Mouse (Mus musculus) forebrain, embryonic 15.5 days (tissue): ENCODE measurements around the gene Arid5b. TPM values are rescaled to one million over a fixed set of nuclear protein-coding genes. Genes with fewer than 3 reads are reported as not detected.

ENCODE experiments used
- ATAC-seq: fragments of 200-750 bp; cut with Nextera tagmentation; replicated peaks from 2 replicates; pipeline ENCODE4 v1.8.0; 2017; ENCODE audit warnings: mild to moderate bottlenecking, moderate TSS enrichment, moderate library complexity
- H3K27ac ChIP-seq: fragments of 300-500 bp; sonication (generic); replicated peaks from 2 replicates; pipeline ENCODE4 v1.5.1; 2015; ENCODE audit warnings: mild to moderate bottlenecking, inconsistent platforms
- H3K27me3 ChIP-seq: fragments of 300-500 bp; sonication (generic); 2 replicates; pipeline ENCODE4 v1.6.1; 2015; ENCODE audit warnings: inconsistent platforms
- H3K36me3 ChIP-seq: fragments of 300-500 bp; sonication (generic); 2 replicates; pipeline ENCODE4 v1.6.1; 2015; ENCODE audit warnings: mild to moderate bottlenecking, inconsistent platforms
- H3K4me1 ChIP-seq: fragments of 300-500 bp; sonication (generic); 2 replicates; pipeline ENCODE4 v1.6.1; 2015; ENCODE audit warnings: inconsistent platforms
- H3K4me2 ChIP-seq: fragments of 300-500 bp; sonication (generic); replicated peaks from 2 replicates; pipeline ENCODE4 v1.6.1; 2015; ENCODE audit warnings: mild to moderate bottlenecking, inconsistent platforms
- H3K4me3 ChIP-seq: fragments of 300-500 bp; sonication (generic); 2 replicates; pipeline ENCODE4 v1.5.1; 2015; ENCODE audit warnings: mild to moderate bottlenecking, inconsistent platforms
- H3K9ac ChIP-seq: fragments of 300-500 bp; sonication (generic); replicated peaks from 2 replicates; pipeline ENCODE4 v1.6.1; 2015; ENCODE audit warnings: mild to moderate bottlenecking, inconsistent platforms
- H3K9me3 ChIP-seq: fragments of 300-500 bp; sonication (generic); 2 replicates; pipeline ENCODE4 v1.6.1; 2016; ENCODE audit warnings: inconsistent platforms
- WGBS: fragments of 180-500 bp; shearing (Covaris S2); methylation state at CpG from one replicate; pipeline ENCODE4 v1.1.7; 2015; ENCODE audit warnings: mixed read lengths; 5-methylcytosine and 5-hydroxymethylcytosine counted together
- polyA plus RNA-seq: library from polyadenylated mRNA; unstranded; fragments of >200 nt; fragmentation: Nextera tagmentation; extraction: Ambion mirVana; gene quantifications from 2 replicates; pipeline ENCODE4 v1.2.1, GENCODE M21; 2015

The Arid5b gene
- polyA plus RNA-seq = 14.4 and 15.1 TPM in 2 replicates

- no peaks in the 10 kb centered on the region for H3K36me3 ChIP-seq
- H3K4me2 ChIP-seq = peak within 1 kb of the TSS; percentile 97
- H3K27ac ChIP-seq = peak within 1 kb of the TSS; percentile 91
- no peaks in the 10 kb centered on the region for H3K9me3 ChIP-seq
- peak within 1 kb of the TSS; percentile 55 for H3K9ac ChIP-seq
- no peaks in the 10 kb centered on the region for H3K27me3 ChIP-seq
- no peak for ATAC-seq
- 0% methylated on average over 24 of the region's 24 CpGs for WGBS
- H3K4me1 ChIP-seq = peaks cover 57% of the 10 kb centered on the region
- peak within 1 kb of the TSS; percentile 70 for H3K4me3 ChIP-seq
Observed at GRCm38 (mm10) chr10:68278632-68279361, at the start of gene Arid5b. Arid5b (minus strand) TSS chr10:68278740.

DNA sequence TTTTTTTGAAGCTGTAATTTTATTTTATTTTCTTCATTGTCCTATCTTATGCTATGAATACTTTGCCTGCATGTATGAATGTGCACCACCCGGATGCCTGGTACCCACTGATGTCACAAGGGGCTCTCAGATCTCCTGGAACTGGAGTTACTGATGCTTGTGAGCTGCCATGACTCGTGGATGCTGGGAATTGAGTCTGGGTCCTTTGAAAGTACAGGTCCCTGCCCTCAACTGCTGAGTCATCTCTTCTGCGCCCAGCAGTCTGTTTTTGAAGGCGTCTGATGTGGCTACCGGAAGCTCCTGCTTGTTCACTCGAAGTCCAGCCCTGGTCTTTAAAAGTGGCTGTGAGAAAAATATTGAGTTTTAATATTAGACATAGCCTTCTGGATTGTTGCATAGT, 46.8 kb upstream of the Arid5b start:
- Histone ChIP-seq H3K27ac (no peak overlapping the region), H3K9me3 (no peaks in the 10 kb centered on the region), H3K4me3 (no peak overlapping the region), H3K36me3 (no peaks in the 10 kb centered on the region), H3K4me1 (no peaks in the 10 kb centered on the region), H3K27me3 (no peaks in the 10 kb centered on the region), H3K4me2 (no peak overlapping the region), H3K9ac (no peak overlapping the region)
- WGBS = 87% methylated on average over 6 of the region's 6 CpGs
- ATAC-seq = no peak

GRCm38 (mm10) chr10:68324061-68324460, 45.5 kb upstream of the Arid5b start:
- no peak overlapping the region for H3K4me2 ChIP-seq
- H3K9ac ChIP-seq = no peak overlapping the region
- ATAC-seq = no peak
- no peaks in the 10 kb centered on the region for H3K36me3 ChIP-seq
- H3K4me3 ChIP-seq = no peak overlapping the region
- no peak overlapping the region for H3K27ac ChIP-seq
- WGBS = 72% methylated on average over 11 of the region's 11 CpGs
- H3K9me3 ChIP-seq = no peaks in the 10 kb centered on the region
- no peaks in the 10 kb centered on the region for H3K27me3 ChIP-seq
- no peaks in the 10 kb centered on the region for H3K4me1 ChIP-seq

- Histone ChIP-seq H3K27me3 (no peaks in the 10 kb centered on the region), H3K4me1 (no peaks in the 10 kb centered on the region), H3K4me2 (no peak overlapping the region), H3K36me3 (no peaks in the 10 kb centered on the region), H3K27ac (no peak overlapping the region), H3K9ac (no peak overlapping the region), H3K4me3 (no peak overlapping the region), H3K9me3 (no peaks in the 10 kb centered on the region)
- ATAC-seq = no peak
- 86% methylated on average over 3 of the region's 3 CpGs for WGBS
Observed at GRCm38 (mm10) chr10:68323167-68323566, 44.6 kb upstream of the Arid5b start.

- 75% methylated on average over 4 of the region's 4 CpGs for WGBS
- no peak for ATAC-seq
Observed at GRCm38 (mm10) chr10:68320986-68321385, 42.4 kb upstream of the Arid5b start.

GRCm38 (mm10) chr10:68320496-68320895, 42.0 kb upstream of the Arid5b start:
- Histone ChIP-seq H3K36me3 (no peaks in the 10 kb centered on the region), H3K4me3 (no peak overlapping the region), H3K4me2 (no peak overlapping the region), H3K4me1 (no peaks in the 10 kb centered on the region), H3K27me3 (no peaks in the 10 kb centered on the region), H3K9ac (no peak overlapping the region), H3K27ac (no peak overlapping the region), H3K9me3 (no peaks in the 10 kb centered on the region)
- ATAC-seq = no peak
- 94% methylated on average over 5 of the region's 5 CpGs for WGBS

More at GRCm38 (mm10) chr10:68320986-68321385, 42.4 kb upstream of the Arid5b start:
- no peaks in the 10 kb centered on the region for H3K9me3 ChIP-seq
- no peak overlapping the region for H3K4me3 ChIP-seq
- no peak overlapping the region for H3K4me2 ChIP-seq
- H3K9ac ChIP-seq = no peak overlapping the region
- H3K27ac ChIP-seq = no peak overlapping the region
- H3K36me3 ChIP-seq = no peaks in the 10 kb centered on the region
- H3K27me3 ChIP-seq = no peaks in the 10 kb centered on the region
- H3K4me1 ChIP-seq = no peaks in the 10 kb centered on the region

DNA sequence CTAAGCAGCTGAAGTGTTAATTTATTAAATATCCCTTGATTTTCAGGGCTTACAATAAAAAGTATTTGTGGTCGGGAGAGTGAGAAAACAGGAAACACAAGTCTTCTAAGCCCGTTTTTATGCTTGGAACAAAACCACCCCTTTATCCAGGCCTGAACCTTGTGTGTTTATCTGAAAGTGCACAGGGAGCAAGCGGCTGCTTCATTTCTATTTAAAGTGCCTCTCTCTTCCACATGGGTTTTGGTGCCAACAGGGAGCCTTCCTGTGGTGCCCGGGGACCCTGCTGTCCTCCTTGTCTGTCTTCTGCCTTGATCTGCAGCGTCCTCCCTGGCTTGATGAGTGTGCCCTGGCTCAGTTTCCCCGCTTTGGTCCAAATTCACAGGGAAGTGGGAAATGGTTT, 40.9 kb upstream of the Arid5b start:
- Histone ChIP-seq H3K27me3 (no peaks in the 10 kb centered on the region), H3K4me3 (no peak overlapping the region), H3K27ac (no peak overlapping the region), H3K9ac (no peak overlapping the region), H3K4me1 (no peaks in the 10 kb centered on the region), H3K36me3 (no peaks in the 10 kb centered on the region), H3K4me2 (no peak overlapping the region), H3K9me3 (no peaks in the 10 kb centered on the region)
- 74% methylated on average over 6 of the region's 6 CpGs for WGBS
- ATAC-seq = no peak

GRCm38 (mm10) chr10:68318438-68318979, 40.0 kb upstream of the Arid5b start:
- Histone ChIP-seq H3K27me3 (no peaks in the 10 kb centered on the region), H3K4me3 (no peak overlapping the region), H3K9ac (no peak overlapping the region), H3K4me2 (no peak overlapping the region), H3K27ac (no peak overlapping the region), H3K4me1 (no peaks in the 10 kb centered on the region), H3K9me3 (no peaks in the 10 kb centered on the region), H3K36me3 (no peaks in the 10 kb centered on the region)
- no peak for ATAC-seq
- WGBS = 71% methylated on average over 6 of the region's 6 CpGs

DNA sequence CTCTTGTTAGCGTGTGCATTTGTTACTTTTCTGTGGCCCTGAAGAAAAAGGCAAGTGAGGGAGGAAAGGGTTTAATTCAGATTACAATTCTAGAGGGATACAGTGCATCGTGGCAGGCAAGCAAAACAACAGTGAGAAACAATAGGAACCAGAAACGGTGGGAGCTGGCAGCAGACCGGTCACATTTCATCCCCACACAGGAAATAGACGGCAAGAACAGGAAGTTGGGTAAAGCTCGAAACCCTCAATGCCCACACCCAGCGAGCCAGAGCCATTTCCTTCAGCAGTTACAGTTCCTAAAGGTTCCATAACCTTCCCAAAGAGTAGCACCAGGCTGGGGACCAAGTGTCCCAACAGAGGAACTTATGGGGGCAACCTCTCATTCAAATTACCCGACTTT, 34.2 kb upstream of the Arid5b start:
- Histone ChIP-seq H3K4me3 (no peak overlapping the region), H3K9me3 (no peaks in the 10 kb centered on the region), H3K9ac (no peak overlapping the region), H3K27me3 (no peaks in the 10 kb centered on the region), H3K4me2 (no peak overlapping the region), H3K4me1 (no peaks in the 10 kb centered on the region), H3K27ac (no peak overlapping the region), H3K36me3 (no peaks in the 10 kb centered on the region)
- WGBS = 90% methylated on average over 8 of the region's 8 CpGs
- ATAC-seq = no peak

- no peak for ATAC-seq
- no peak overlapping the region for H3K4me2 ChIP-seq
- no peaks in the 10 kb centered on the region for H3K36me3 ChIP-seq
- H3K27ac ChIP-seq = no peak overlapping the region
- H3K9me3 ChIP-seq = no peaks in the 10 kb centered on the region
- H3K9ac ChIP-seq = no peak overlapping the region
- no peaks in the 10 kb centered on the region for H3K4me1 ChIP-seq
- H3K27me3 ChIP-seq = no peaks in the 10 kb centered on the region
- WGBS = 86% methylated on average over 7 of the region's 7 CpGs
- no peak overlapping the region for H3K4me3 ChIP-seq
Observed at GRCm38 (mm10) chr10:68301013-68301412, 22.5 kb upstream of the Arid5b start.

DNA sequence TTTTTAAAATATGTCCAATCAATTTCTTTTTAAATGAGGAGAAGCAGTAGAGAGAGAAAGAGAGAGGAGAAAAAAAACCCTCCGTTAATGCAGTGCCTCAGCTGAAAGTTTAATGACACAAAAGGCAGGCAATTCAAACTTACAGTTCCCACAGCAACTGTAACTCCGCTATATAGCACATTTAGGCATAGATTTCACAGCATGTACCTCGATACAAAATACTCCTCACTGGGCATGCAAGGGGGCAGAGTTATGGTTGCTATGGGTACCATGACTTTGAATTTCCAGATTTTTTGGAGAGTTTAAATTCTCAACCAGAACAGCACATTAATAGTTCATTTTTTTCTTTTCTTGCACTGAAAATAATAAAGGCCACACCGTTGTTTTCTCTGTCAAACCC, 10.9 kb upstream of the Arid5b start:
- no peak for ATAC-seq
- H3K4me2 ChIP-seq = no peak overlapping the region
- no peak overlapping the region for H3K27ac ChIP-seq
- no peaks in the 10 kb centered on the region for H3K36me3 ChIP-seq
- H3K27me3 ChIP-seq = no peaks in the 10 kb centered on the region
- H3K4me3 ChIP-seq = no peak overlapping the region
- no peaks in the 10 kb centered on the region for H3K4me1 ChIP-seq
- WGBS = 69% methylated on average over 4 of the region's 4 CpGs
- no peak overlapping the region for H3K9ac ChIP-seq
- H3K9me3 ChIP-seq = no peaks in the 10 kb centered on the region

- peak; percentile 81 for ATAC-seq
- Histone ChIP-seq H3K9ac (peak overlapping the region; percentile 32), H3K4me2 (peak overlapping the region; percentile 75), H3K9me3 (no peaks in the 10 kb centered on the region), H3K27ac (0 out of 2 replicates have a peak overlapping the region, but pooled peaks have one; percentile 3), H3K4me1 (peaks cover 34% of the 10 kb centered on the region), H3K27me3 (no peaks in the 10 kb centered on the region), H3K4me3 (peak overlapping the region; percentile 37), H3K36me3 (no peaks in the 10 kb centered on the region)
- WGBS = under 1% methylated on average over 27 of the region's 27 CpGs
Observed at GRCm38 (mm10) chr10:68282466-68283391, 4.2 kb upstream of the Arid5b start.
